Mouse (Mus musculus): Measurements from ENCODE around the gene Rhof.
"Not testable (repeated sequence)": the region's sequence is repeated elsewhere in the genome, so short reads cannot be mapped to it uniquely, and the experiment has no call there.

GRCm38 (mm10) chr5:123061402-123061749 is 71.1 kb downstream of the Rhof start:
- TF ChIP-seq CTCF (conservative IDR thresholded peaks at IDR 0.05; ENCODE audit: insufficient read depth, insufficient read length, low read depth, low read length); POLR2A (IDR thresholded peaks at IDR 0.05; ENCODE audit: low read depth, low read length): not testable (repeated sequence)

Measured in kidney, adult 2 months (tissue).